Mouse (Mus musculus): ENCODE data around the gene Eif2d.

DNA sequence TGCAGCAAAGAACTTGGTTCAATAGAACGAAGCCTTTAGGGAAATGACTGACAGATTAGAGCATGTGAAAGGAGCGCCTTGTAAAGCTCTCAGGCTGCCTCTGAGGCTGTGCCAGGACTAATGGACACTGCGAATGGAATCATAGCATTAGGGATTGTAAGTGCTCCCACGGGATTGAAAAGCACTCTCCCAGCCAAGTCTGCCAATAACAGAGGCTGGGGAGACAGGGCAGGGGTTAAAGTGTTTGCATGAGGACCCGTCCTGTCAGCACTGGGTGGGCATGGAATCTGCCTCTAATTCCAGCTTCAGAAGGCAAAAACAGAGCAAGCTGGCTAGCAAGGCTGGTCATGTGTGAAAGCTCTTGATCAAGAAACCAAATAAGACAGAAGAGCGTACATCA lies 18.8 kb upstream of the Eif2d start:
- TF ChIP-seq CTCF (IDR thresholded peaks at IDR 0.05; ENCODE audit: control insufficient read depth, insufficient read depth, insufficient read length) (no peak), USF1 (IDR thresholded peaks at IDR 0.05; ENCODE audit: low read depth) (no peak), MAX (IDR thresholded peaks at IDR 0.05) (no peak)

Measured in C2C12 (cell line).